Mouse (Mus musculus) adrenal gland, postnatal 0 days (tissue): ENCODE measurements around the gene Rbms1. TPM values are rescaled to one million over a fixed set of nuclear protein-coding genes. Genes with fewer than 3 reads are reported as not detected.

ENCODE experiments used
- polyA plus RNA-seq: library from polyadenylated mRNA; unstranded; fragments of >200 nt; fragmentation: Nextera tagmentation; extraction: Ambion mirVana; gene quantifications from 2 replicates; pipeline ENCODE4 v1.2.1, GENCODE M21; 2015

Gene Rbms1
- polyA plus RNA-seq = 86.5 and 88.8 TPM in 2 replicates

DNA sequence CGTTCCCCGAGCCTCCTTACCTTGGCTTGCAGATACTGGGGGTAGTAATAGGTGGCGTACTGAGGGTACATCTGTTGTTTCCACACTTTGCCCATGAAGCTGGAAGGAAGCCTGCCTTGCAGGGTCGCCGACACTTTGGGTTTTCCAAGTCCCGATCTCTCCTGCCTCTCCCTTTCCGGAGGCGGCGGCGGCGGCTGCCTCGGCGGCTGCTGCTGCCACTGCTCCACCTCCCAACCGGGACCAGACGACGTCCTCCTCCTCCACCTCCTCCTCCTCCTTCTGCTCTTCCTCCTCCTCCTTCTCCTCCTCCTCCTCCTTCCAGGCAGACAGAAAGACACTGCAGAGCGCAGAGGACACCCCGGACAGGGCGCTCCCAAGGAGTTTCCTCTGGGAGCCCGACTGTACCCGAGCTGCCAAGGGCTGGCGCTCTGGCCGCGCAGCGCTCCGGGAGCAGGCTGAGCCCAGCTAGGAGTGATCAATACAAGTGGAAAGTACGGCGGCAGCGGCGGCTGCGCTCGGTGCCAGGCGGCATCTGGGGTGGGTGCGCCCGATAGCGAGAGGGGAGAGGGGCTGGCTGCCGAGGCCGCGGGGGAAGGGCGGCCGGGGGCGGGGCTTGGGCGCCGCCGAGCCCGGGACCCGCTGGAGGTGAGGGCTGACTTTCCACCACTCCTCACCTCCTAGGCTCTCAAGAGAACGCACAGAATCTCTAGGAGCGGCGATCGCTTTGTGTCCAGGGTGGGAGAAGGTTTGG is at the start of gene Rbms1:
Rbms1 (minus strand) TSS at position 522 of the 751 bp plus-strand sequence.

GRCm38 (mm10) chr2:60722514-60722913 is 240.5 kb downstream of the Rbms1 start, which contains the start of gene Itgb6:
Gene Itgb6, minus strand, starts transcription at chr2:60722643.

Other genes starting within 250 kb of the Rbms1 start
- gene Itgb6, start 240.5 kb downstream of the Rbms1 start, polyA plus RNA-seq = 0.22 TPM in 1 of 2 replicates, not detected in the other